Mouse (Mus musculus) small intestine, adult 2 months (tissue): ENCODE data around the gene Slit1.

Experiments
- CTCF ChIP-seq: fragments of 200-500 bp; IDR thresholded peaks from 2 replicates; pipeline ENCODE4 v1.5.1; 2012; ENCODE audit warnings: low read depth, mild to moderate bottlenecking, control low read depth, inconsistent platforms, low read length, moderate library complexity, mixed read lengths; ENCODE audit not compliant: insufficient replicate concordance, insufficient read length; ENCODE audit errors: extremely low read depth
- POLR2A ChIP-seq: fragments of 200-500 bp; IDR thresholded peaks from 2 replicates; pipeline ENCODE4 v1.6.1; 2012; ENCODE audit warnings: low read depth, mild to moderate bottlenecking, control low read depth, inconsistent platforms, low read length, moderate library complexity

DNA sequence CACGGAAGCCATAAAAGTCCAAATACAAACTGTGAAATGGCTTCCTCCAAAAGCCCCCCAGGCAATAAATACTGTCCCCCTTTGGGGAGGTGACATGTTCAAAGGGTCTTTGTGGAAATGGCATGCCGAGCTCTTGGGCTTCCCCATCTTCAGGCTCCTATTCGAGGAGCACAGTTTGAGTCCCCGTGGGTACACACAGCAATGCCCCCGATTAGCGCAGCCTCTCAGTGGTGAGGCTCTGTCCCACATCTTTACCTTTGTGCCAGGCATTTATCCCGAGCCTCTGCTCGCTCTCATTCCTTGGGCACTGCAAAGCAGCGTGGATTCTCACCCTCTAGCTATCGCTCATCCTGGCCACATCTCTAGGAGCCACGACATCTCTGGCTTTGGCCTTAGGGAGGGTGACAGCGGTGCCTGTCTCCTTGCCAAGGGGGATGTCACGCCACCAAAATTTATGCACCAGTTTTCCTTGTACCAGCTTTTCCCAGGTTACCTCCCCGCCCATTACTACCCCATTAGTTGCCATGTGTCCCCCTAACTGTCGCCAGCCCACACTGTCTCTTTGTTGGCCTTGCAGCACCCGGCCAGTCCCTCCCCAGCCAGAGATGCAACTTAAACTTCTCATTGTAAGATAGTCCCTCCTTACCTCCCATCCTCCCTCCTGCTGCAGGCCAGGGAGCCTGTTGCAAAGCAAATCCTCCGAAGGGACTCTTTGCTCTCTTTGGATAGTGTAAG lies 37.2 kb downstream of the Slit1 start:
- TF ChIP-seq CTCF: no peak
- TF ChIP-seq POLR2A: no peak
